Mouse (Mus musculus) liver, embryonic 15.5 days (tissue): Measurements from ENCODE around the gene 1700001J03Rik. TPM values are rescaled to one million over a fixed set of nuclear protein-coding genes. Genes with fewer than 3 reads are reported as not detected.
"Not testable (repeated sequence)": the region's sequence is repeated elsewhere in the genome, so short reads cannot be mapped to it uniquely, and the experiment has no call there.

Experiments used
- ATAC-seq: fragments of 200-750 bp; cut with Nextera tagmentation; 2 replicates; pipeline ENCODE4 v1.8.0; 2017; ENCODE audit warnings: moderate number of reproducible peaks, mild to moderate bottlenecking, moderate library complexity; ENCODE audit not compliant: insufficient read depth
- H3K27ac ChIP-seq: fragments of 300-500 bp; sonication (generic); replicated peaks from 2 replicates; pipeline ENCODE4 v1.5.1; 2015; ENCODE audit warnings: mild to moderate bottlenecking, inconsistent platforms
- H3K27me3 ChIP-seq: fragments of 300-500 bp; sonication (generic); 2 replicates; pipeline ENCODE4 v1.6.1; 2015; ENCODE audit warnings: mild to moderate bottlenecking, inconsistent platforms
- H3K36me3 ChIP-seq: fragments of 300-500 bp; sonication (generic); replicated peaks from 2 replicates; pipeline ENCODE4 v1.6.1; 2015; ENCODE audit warnings: moderate library complexity, mild to moderate bottlenecking, inconsistent platforms
- H3K4me1 ChIP-seq: fragments of 300-500 bp; sonication (generic); replicated peaks from 2 replicates; pipeline ENCODE4 v1.6.1; 2015; ENCODE audit warnings: inconsistent platforms
- H3K4me2 ChIP-seq: fragments of 300-500 bp; sonication (generic); 2 replicates; pipeline ENCODE4 v1.6.1; 2015; ENCODE audit warnings: moderate library complexity, mild to moderate bottlenecking, inconsistent platforms
- H3K4me3 ChIP-seq: fragments of 300-500 bp; sonication (generic); replicated peaks from 2 replicates; pipeline ENCODE4 v1.5.1; 2015; ENCODE audit warnings: mild to moderate bottlenecking, inconsistent platforms
- H3K9ac ChIP-seq: fragments of 300-500 bp; sonication (generic); 2 replicates; pipeline ENCODE4 v1.6.1; 2015; ENCODE audit warnings: moderate library complexity, mild to moderate bottlenecking, inconsistent platforms
- H3K9me3 ChIP-seq: fragments of 300-500 bp; sonication (generic); replicated peaks from 2 replicates; pipeline ENCODE4 v1.6.1; 2016; ENCODE audit warnings: inconsistent platforms
- WGBS: fragments of 180-500 bp; shearing (Covaris S2); methylation state at CpG from one replicate; pipeline ENCODE4 v1.1.7; 2015; ENCODE audit warnings: mixed read lengths; ENCODE audit not compliant: insufficient replicate concordance; 5-methylcytosine and 5-hydroxymethylcytosine counted together
- polyA plus RNA-seq: library from polyadenylated mRNA; unstranded; fragments of >200 nt; fragmentation: Nextera tagmentation; extraction: Ambion mirVana; gene quantifications from 2 replicates; pipeline ENCODE4 v1.2.1, GENCODE M21; 2015

Gene 1700001J03Rik
- polyA plus RNA-seq, 1 experiment from 2014 or later = not detected

DNA sequence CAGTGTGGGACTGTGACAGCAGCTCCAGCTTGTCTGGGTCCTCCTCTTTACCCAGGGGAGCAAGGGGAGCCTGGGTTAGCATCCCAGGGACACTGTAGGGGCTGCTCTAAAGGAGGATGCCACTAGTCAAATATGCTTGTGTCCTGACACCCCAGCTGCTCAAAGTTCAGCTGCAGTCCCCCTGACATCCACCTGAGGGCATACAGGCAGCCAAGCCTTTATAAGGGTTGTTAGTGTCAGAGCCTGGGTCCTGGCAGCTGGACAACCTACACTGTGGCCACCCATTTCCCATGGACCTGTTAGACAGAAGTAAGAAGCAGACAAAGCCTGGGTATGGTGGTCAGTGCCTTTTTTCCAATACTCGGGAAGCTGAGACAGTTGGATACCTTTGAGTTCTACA is 3.0 kb upstream of the 1700001J03Rik start:
- ATAC-seq = no peak
- Histone ChIP-seq H3K4me2 (no peak overlapping the region), H3K36me3 (no peaks in the 10 kb centered on the region), H3K4me3 (no peak overlapping the region), H3K27me3 (no peaks in the 10 kb centered on the region), H3K27ac (no peak overlapping the region), H3K9ac (no peak overlapping the region), H3K4me1 (no peaks in the 10 kb centered on the region), H3K9me3 (no peaks in the 10 kb centered on the region)
- WGBS = 80% methylated on average over 1 of the region's 1 CpGs

DNA sequence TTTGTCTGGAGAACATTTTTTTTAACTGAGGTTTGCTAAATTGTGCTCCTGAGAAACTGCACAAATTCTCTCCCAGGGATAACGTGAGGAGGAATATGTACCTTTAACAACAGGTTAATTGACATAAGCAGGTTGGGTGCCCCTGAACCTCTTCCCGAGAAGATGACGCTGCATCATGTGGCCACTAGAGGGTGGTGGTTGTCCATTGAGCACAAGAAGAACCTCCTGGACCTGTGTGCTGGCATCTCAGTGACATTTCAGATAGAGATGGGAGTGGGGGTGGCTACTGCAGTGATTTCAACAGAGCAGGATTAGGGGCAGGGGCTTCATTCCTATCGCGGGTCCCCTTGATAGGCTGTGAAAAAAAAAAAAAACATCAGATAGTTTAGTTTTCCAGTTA is 2.3 kb upstream of the 1700001J03Rik start:
- WGBS = 16% methylated on average over 5 of the region's 5 CpGs
- not testable (repeated sequence) for H3K4me3 ChIP-seq, H3K36me3 ChIP-seq, H3K27me3 ChIP-seq, ATAC-seq, H3K9ac ChIP-seq, H3K9me3 ChIP-seq, H3K4me2 ChIP-seq, H3K4me1 ChIP-seq, H3K27ac ChIP-seq

DNA sequence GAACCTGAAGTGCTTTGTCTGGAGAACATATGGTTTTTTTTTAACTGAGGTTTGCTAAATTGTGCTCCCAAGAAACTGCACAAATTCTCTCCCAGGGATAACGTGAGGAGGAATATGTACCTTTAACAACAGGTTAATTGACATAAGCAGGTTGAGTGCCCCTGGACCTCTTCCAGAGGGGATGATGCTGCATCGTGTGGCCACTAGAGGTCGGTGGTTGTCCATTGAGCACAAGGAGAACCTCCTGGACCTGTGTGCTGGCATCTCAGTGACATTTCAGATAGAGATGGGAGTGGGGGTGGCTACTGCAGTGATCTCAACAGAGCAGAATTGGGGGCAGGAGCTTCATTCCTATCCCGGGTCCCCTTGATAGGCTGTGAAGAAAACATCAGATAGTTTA is 12.4 kb downstream of the 1700001J03Rik start:
- 34% methylated on average over 4 of the region's 4 CpGs for WGBS
- not testable (repeated sequence) for H3K9me3 ChIP-seq, H3K27ac ChIP-seq, H3K27me3 ChIP-seq, H3K4me2 ChIP-seq, H3K9ac ChIP-seq, H3K36me3 ChIP-seq, H3K4me1 ChIP-seq, H3K4me3 ChIP-seq, ATAC-seq

DNA sequence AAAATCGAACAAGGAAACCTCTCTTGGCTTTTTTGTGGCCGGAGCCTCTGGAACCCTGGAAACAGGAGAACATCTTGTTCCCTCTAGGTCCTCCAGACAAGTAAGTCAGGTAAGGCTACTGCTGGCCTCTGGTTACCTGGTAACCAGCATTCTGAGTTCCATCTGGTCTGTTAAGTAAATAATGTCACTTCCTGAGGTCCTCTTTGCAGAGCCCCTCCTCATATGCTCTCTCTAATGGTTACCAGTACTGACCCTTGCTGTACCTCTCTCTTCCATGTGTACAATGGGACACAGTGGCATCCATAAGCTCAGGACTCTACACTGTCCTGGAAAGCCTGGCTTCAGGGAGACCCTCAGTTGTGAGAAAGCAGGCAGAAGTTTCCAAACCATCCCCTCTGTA is 14.5 kb downstream of the 1700001J03Rik start, which contains the start of gene Gm6309:
TSS of gene Gm6309 (minus strand) at position 101 of the 400 bp plus-strand sequence.
- not testable (repeated sequence) for H3K27me3 ChIP-seq, H3K4me1 ChIP-seq, H3K36me3 ChIP-seq, H3K4me3 ChIP-seq, H3K9ac ChIP-seq, H3K4me2 ChIP-seq, H3K27ac ChIP-seq, H3K9me3 ChIP-seq, ATAC-seq
- WGBS = 43% methylated on average over 2 of the region's 2 CpGs

DNA sequence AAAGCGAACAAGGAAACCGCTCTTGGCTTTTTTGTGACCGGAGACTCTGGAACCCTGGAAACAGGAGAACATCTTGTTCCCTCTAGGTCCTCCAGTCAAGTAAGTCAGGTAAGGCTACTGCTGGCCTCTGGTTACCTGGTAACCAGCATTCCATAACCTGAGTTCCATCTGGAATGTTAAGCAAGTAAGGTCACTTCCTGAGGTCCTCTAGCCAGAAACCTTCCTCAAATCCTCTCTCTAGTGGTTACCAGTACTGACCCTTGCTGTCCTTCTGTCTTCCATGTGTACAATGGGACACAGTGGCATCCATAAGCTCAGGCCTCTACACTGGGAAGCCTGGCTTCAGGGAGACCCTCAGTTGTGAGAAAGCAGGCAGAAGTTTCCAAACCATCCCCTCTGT is 24.7 kb downstream of the 1700001J03Rik start, which contains the start of gene Gm5565:
TSS of gene Gm5565 (minus strand) at position 101 of the 400 bp plus-strand sequence.
- H3K4me1 ChIP-seq, H3K4me2 ChIP-seq, H3K4me3 ChIP-seq, H3K36me3 ChIP-seq, H3K27me3 ChIP-seq, H3K9ac ChIP-seq, ATAC-seq, H3K27ac ChIP-seq, H3K9me3 ChIP-seq: not testable (repeated sequence)
- 75% methylated on average over 3 of the region's 3 CpGs for WGBS

DNA sequence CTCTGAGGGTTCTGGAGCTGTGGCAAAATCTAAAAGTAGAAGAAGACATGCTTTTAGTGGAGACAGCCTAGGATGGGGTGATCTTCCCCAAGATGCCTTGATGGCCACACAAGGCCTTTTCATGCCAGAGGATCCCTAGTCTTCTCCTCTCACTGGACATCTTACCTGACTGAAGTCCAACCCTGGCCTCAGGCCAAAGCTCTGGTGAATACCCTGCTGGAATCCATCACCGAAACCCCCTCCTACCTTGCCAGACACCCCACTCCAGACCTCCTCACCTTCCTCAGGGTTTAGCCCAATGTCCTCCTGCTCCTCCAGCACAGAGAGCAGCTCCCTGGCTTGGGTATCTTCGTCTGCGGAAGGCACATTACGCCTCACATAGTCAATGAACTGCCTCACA is 26.8 kb downstream of the 1700001J03Rik start:
- H3K27ac ChIP-seq, H3K4me3 ChIP-seq, H3K9ac ChIP-seq, H3K27me3 ChIP-seq, H3K4me1 ChIP-seq, H3K36me3 ChIP-seq, H3K9me3 ChIP-seq, ATAC-seq, H3K4me2 ChIP-seq: not testable (repeated sequence)
- 69% methylated on average over 4 of the region's 4 CpGs for WGBS

DNA sequence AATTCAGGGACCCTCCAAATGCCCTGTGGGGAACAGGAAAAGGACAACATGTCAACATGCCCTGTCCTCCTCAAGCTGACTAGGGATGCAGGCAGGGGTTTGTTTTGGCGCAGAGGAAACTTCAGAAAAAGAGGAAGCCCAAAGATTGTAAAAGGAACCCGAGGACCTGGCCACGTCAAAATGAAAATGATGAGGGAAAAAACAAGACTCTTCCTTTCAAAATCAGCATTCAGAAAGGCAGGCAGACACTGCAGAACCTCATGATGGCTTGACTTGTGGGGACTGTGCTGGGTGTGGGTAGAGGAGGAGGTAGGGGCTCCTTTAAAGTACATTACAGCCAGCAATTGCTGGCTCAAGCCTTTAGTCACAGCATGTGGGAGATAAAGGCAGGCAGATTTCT is 34.6 kb downstream of the 1700001J03Rik start:
- Histone ChIP-seq H3K9me3 (no peaks in the 10 kb centered on the region), H3K27ac (no peak overlapping the region), H3K27me3 (no peaks in the 10 kb centered on the region), H3K9ac (no peak overlapping the region), H3K4me1 (no peaks in the 10 kb centered on the region), H3K4me3 (no peak overlapping the region), H3K4me2 (no peak overlapping the region), H3K36me3 (no peaks in the 10 kb centered on the region)
- ATAC-seq = no peak
- 46% methylated on average over 3 of the region's 3 CpGs for WGBS

DNA sequence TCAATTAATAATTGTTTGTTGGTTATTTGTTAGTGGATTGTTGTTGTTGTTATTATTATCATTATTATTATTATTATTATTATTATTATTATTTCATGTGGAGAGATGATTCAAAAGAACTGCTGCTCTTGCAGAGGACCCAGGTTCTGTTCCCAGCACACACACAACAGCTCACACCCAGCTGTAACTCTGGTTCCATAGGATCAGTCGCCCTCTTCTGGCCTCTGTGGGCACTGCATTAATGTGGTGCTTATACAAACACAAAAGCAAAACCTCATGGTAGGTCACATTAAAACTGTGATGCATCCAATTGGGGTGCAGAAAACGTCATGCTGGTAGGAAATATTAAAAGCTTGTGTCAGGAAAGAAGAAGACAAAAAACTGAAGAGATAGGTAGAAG is 37.2 kb downstream of the 1700001J03Rik start:
- WGBS = 27% methylated on average over 2 of the region's 2 CpGs
- ATAC-seq = no peak

More for the DNA sequence above, 37.2 kb downstream of the 1700001J03Rik start:
- Histone ChIP-seq H3K36me3 (no peaks in the 10 kb centered on the region), H3K9me3 (no peaks in the 10 kb centered on the region), H3K9ac (no peak overlapping the region), H3K27me3 (no peaks in the 10 kb centered on the region), H3K27ac (no peak overlapping the region), H3K4me3 (no peak overlapping the region), H3K4me1 (no peaks in the 10 kb centered on the region), H3K4me2 (no peak overlapping the region)

Other genes with a start within 250 kb of the 1700001J03Rik start
- gene Cyp3a25, start 175.7 kb downstream of the 1700001J03Rik start, polyA plus RNA-seq = 0.23 and 0.59 TPM in 2 replicates
- 0.13 TPM in 1 of 2 replicates, not detected in the other for gene Cyp3a59, start 106.0 kb downstream of the 1700001J03Rik start, polyA plus RNA-seq
- gene Gm5565, start 24.8 kb downstream of the 1700001J03Rik start, polyA plus RNA-seq = not detected in 2 replicates
- gene Gm6309, start 14.6 kb downstream of the 1700001J03Rik start, polyA plus RNA-seq = not detected in 2 replicates
- 25.2 and 26.2 TPM in 2 replicates for gene Rnf6, start 36.3 kb upstream of the 1700001J03Rik start, polyA plus RNA-seq
- 19.0 and 21.9 TPM in 2 replicates for gene Cdk8, start 45.9 kb upstream of the 1700001J03Rik start, polyA plus RNA-seq
- 0.05 TPM in 2 replicates for gene Wasf3, start 199.7 kb upstream of the 1700001J03Rik start, polyA plus RNA-seq